Mouse (Mus musculus) duodenum, adult 2 months (tissue): ENCODE results near the gene Sfmbt1. TPM values are rescaled to one million over a fixed set of nuclear protein-coding genes. Genes with fewer than 3 reads are reported as not detected.

ENCODE experiments used
- polyA plus RNA-seq: library from polyadenylated mRNA; depleted of rRNA; stranded (reverse); fragments of >200 nt; gene quantifications from 2 replicates; pipeline ENCODE4 v1.2.3, GENCODE M21; 2012; ENCODE audit warnings: low replicate concordance; rRNA removed

The Sfmbt1 gene
- 0.27 and 0.34 TPM in 2 replicates for polyA plus RNA-seq

GRCm38 (mm10) chr14:30714799-30715617 is at the start of gene Sfmbt1:
TSS of gene Sfmbt1 (plus strand) at chr14:30714849.

DNA sequence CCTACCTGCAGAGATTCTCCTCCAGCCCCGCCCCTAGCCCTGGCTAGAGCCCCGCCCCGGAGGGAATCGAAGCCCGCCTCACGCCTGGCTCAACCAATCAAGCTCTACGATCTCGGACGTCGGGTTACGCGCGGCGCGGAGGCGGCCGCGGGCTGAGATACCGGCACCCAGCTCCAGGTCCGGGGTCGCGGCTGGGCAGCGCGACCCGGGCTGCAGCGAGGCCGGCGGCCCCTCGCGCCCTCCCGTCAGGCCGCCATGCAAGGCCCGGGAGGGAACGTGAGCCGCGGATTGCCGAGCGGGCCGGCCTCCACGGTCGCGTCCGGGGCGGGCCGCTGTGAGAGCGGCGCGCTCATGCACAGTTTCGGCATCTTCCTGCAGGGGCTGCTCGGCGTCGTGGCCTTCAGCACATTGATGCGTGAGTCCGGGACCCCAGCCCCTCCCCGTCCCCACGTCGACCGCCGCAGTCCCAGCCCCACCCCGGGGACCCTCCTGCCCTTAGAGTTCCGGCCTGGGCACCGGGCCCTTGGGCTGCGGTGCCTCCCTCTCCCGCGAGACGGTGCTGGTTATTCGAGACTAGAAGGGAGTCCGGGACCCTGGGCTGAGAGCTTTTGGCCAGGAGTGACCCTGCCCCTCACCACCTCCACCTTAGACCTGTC is 111.0 kb downstream of the Sfmbt1 start, which contains the start of gene Tmem110:
Gene Tmem110, plus strand, starts transcription at position 115 of the 656 bp plus-strand sequence.

Other genes with a start within 250 kb of the Sfmbt1 start
- 18.2 and 32.6 TPM in 2 replicates for gene Dcp1a, start 235.3 kb upstream of the Sfmbt1 start, polyA plus RNA-seq
- gene Cacna1d, start 223.4 kb upstream of the Sfmbt1 start, polyA plus RNA-seq: 1.1 and 3.3 TPM in 2 replicates
- 502 and 506 TPM in 2 replicates for gene Tkt, start 166.5 kb upstream of the Sfmbt1 start, polyA plus RNA-seq
- gene Prkcd, start 88.6 kb upstream of the Sfmbt1 start, polyA plus RNA-seq: 154 and 219 TPM in 2 replicates
- 4.1 and 4.6 TPM in 2 replicates for gene Rft1, start 60.5 kb upstream of the Sfmbt1 start, polyA plus RNA-seq
- gene Tmem110, start 110.7 kb downstream of the Sfmbt1 start, polyA plus RNA-seq: 9.2 and 14.9 TPM in 2 replicates
- 11.0 and 19.2 TPM in 2 replicates for gene Mustn1, start 164.4 kb downstream of the Sfmbt1 start, polyA plus RNA-seq
- gene Itih4, start 171.6 kb downstream of the Sfmbt1 start, polyA plus RNA-seq: 0.05 and 1.2 TPM in 2 replicates
- gene Itih3, start 208.9 kb downstream of the Sfmbt1 start, polyA plus RNA-seq: 0.18 and 0.63 TPM in 2 replicates
- 0.06 TPM in 1 of 2 replicates, not detected in the other for gene Itih1, start 228.4 kb downstream of the Sfmbt1 start, polyA plus RNA-seq
- gene Nek4, start 236.5 kb downstream of the Sfmbt1 start, polyA plus RNA-seq: 0.97 and 1.9 TPM in 2 replicates